Mouse (Mus musculus): Measurements from ENCODE around the gene Tstd1.

DNA sequence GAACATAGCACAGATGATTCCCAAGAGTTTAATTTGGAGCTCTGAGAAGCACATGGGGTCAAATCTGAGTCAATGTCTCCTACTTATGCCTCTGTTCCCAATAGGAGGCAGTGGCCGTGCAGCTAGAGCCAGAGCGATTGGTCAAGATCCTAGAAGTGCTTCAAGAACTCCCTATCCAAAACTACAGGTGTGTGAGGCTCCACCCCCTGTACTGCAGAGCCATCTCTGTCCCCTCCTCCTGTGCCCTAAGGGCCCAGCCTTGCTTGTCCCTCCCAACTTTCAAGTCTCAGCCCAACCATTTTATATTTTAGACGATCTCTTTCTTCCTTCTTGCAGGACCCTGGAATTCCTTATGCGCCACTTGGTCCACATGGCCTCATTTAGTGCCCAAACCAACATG is 16.9 kb upstream of the Tstd1 start:
- TF ChIP-seq POLR2A (IDR thresholded peaks at IDR 0.05; ENCODE audit: borderline replicate concordance, extremely low read depth, low read depth, low read length) (no peak), CTCF (IDR thresholded peaks at IDR 0.05; ENCODE audit: insufficient read depth, low read length) (no peak)

All from lung, adult 2 months (tissue).